Mouse (Mus musculus): ENCODE measurements around the gene Grm7.

Gene Grm7

DNA sequence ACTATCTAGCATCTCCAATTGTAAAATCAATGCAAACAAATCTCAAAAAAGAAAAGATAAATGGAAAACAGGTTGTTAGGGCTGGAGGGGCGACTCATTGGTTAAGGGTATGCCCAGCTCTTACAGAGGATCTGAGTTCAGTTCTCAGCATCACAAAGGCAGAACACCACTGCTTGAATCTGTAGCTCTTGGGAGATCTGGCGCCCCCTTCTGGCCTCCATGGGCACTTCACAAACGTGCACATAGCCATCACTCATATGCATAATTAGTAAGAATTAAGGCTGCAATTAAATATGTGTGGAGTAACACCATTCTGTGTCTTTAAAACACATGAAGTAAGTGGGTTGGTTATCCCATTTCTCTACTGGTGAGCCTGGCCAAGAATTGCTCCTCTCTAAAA, 914.1 kb downstream of the Grm7 start:
- DNase-seq (ENCODE audit: low spot score in 2 of 2): no peak

DNA sequence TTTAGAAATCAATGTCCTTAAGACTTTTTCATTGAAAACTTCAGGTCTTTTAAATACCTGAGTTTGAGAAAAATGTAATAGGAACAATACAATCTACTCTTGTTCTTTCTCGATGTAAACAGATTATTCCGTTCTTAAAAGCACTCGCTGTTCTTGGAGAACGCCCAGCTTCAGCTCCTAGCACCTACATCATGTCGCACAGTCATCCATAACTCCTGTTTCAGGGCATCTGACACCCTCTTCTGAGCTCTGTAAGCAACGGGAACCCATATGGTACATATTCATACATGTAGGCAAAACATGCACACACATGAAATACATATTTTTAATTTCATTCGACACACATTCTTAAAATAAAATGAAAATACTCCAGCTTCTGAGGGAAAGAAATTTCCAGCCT, 916.0 kb downstream of the Grm7 start:
- DNase-seq (ENCODE audit: low spot score in 2 of 2): no peak

DNA sequence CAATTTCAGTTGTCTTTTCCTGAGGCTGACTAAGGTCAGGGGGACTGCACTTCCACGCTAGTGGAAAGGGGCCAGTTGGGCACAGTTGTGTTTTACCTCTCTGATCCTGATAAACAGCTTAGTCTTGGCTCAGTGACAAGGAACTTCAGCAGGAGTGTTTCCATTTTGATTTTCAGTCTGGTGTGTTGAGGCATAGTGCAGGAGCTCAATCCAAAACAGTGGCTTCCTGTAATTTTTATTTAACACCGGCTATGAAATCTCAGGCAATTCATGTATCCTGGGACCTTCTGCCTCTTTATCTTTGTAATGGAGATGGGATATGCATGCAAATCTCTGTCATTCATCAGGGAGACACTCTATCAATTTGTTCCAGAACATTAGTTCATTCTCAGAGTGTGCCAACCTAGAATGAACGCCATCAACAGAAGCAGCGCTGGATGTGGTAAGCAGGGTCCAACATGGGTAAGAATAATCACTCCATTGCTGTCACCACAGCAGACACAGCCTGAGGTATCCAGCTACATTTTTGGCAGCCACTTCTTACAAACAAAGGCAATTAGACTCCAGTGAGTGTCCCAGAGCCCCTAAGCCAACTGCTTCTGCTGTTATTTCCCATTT, 926.2 kb downstream of the Grm7 start:
- DNase-seq (ENCODE audit: low spot score in 2 of 2): no peak

DNA sequence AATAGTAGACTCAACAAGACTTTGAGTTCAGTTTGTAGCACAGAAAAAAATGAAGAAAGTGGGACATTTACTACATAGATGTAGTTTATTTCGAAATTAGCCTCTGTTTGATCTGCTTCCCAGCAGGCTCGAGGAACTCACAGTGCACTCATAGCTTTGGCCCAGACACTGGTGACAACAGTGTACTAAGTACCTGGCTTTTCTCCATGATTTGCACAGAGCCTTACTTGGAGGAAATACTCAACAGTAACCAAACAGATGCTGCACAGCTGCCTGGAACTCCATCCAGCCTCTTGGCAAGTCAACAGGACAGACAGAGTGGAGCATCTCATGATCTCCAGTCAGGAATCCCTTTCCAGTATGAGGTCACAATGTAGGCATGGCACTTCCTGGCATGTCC, 939.5 kb downstream of the Grm7 start:
- peak; percentile 21 to 46 for DNase-seq (ENCODE audit: low spot score in 2 of 2)

DNA sequence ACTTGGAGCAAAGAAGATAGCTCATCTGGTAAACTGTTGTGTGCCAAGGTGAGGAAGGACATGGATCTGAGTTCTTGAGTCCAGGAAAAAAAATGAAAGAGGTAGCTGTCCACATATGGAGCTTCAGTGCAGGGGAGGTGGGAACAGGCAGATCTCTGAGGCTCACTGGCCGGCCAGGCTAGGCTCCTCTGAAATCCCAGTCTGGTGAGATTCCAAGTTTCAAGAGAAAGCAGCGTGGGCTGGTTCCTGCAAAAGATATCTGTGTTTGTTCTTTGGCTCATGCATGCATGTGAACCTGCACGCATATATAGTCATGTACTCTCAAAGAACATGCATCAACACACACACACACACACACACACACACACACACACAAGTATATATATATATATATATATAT, 942.2 kb downstream of the Grm7 start:
- DNase-seq (ENCODE audit: low spot score in 2 of 2): no peak

- DNase-seq (ENCODE audit: low spot score in 2 of 2): no peak
These were observed 956.7 kb downstream of the Grm7 start for GRCm38 (mm10) chr6:111601892-111602654.

GRCm38 (mm10) chr6:111610396-111610795, 965.0 kb downstream of the Grm7 start:
- no peak for DNase-seq (ENCODE audit: low spot score in 2 of 2)

- DNase-seq (ENCODE audit: low spot score in 2 of 2): peak in 1 of 2 experiments; percentile 0
These were observed 968.5 kb downstream of the Grm7 start for GRCm38 (mm10) chr6:111613834-111614233.
